Mouse (Mus musculus) testis, adult 2 months (tissue): Measurements from ENCODE around the gene Gpr137b.
"Not testable (repeated sequence)": the region's sequence is repeated elsewhere in the genome, so short reads cannot be mapped to it uniquely, and the experiment has no call there.

Experiments used
- CTCF ChIP-seq: fragments of 200-500 bp; IDR thresholded peaks from 2 replicates; pipeline ENCODE4 v1.5.1; 2012; ENCODE audit warnings: low read depth, mild to moderate bottlenecking, inconsistent platforms, low read length, moderate library complexity; ENCODE audit not compliant: control insufficient read depth, insufficient read depth, insufficient replicate concordance
- POLR2A ChIP-seq: fragments of 200-500 bp; IDR thresholded peaks from 2 replicates; pipeline ENCODE4 v1.6.1; 2012; ENCODE audit warnings: low read depth, mild to moderate bottlenecking, inconsistent platforms, low read length, moderate library complexity; ENCODE audit not compliant: control insufficient read depth

- TF ChIP-seq POLR2A, CTCF: not testable (repeated sequence)
These were observed 29.5 kb upstream of the Gpr137b start for GRCm38 (mm10) chr13:13423301-13423700.
